ENCODE assay signal across 8 mouse cellular contexts in genomic region chr10:39534324-39535026, GRCm38 (mm10).
DNase-seq lines count a peak whose midpoint lies in the region; ATAC-seq and TF ChIP-seq lines count a peak whose summit lies in the region.

No protein-coding gene starts in this region.

- H3K27ac ChIP-seq in hindbrain, embryonic 12.5 days, result peak overlapping the region; percentile 83
- peak overlapping the region; percentile 92 for H3K27ac ChIP-seq in limb, embryonic 12.5 days
- H3K27ac ChIP-seq in small intestine, adult 2 months (ENCODE audit: insufficient read depth, low read depth, low read length), result peak overlapping the region; percentile 17; the same call in 1 of the 2 replicates

- TF ChIP-seq CTCF in E14TG2a.4 (conservative IDR thresholded peaks at IDR 0.05; ENCODE audit: low read length), result no peak
- no peak for TF ChIP-seq CTCF in small intestine, adult 2 months (IDR thresholded peaks at IDR 0.05; ENCODE audit: extremely low read depth, insufficient read length, insufficient replicate concordance, low read depth, low read length)

- peak overlapping the region; percentile 32 for H3K9ac ChIP-seq in hindbrain, embryonic 12.5 days
- H3K9ac ChIP-seq in limb, embryonic 12.5 days (replicated peaks), result no peak overlapping the region; the same call in 1 of the 2 replicates

- H3K27me3 ChIP-seq in E14TG2a.4 (ENCODE audit: insufficient read depth, low read length), result no peaks in the 10 kb centered on the region
- H3K27me3 ChIP-seq in hindbrain, embryonic 12.5 days, result no peaks in the 10 kb centered on the region
- no peaks in the 10 kb centered on the region for H3K27me3 ChIP-seq in limb, embryonic 12.5 days
- no peaks in the 10 kb centered on the region for H3K27me3 ChIP-seq in small intestine, adult 2 months (ENCODE audit: control insufficient read depth, insufficient read depth, low read length)

- 48% methylated on average over 9 of the region's 9 CpGs for whole genome bisulfite sequencing in hindbrain, embryonic 12.5 days
- WGBS in limb, embryonic 12.5 days, result 33% methylated on average over 9 of the region's 9 CpGs
- WGBS in small intestine, adult 2 months, result 55% methylated on average over 9 of the region's 9 CpGs

- peaks cover 53% of the 10 kb centered on the region for H3K4me1 ChIP-seq in E14TG2a.4 (replicated peaks; ENCODE audit: low read depth, low read length)
- peaks cover 58% of the 10 kb centered on the region for H3K4me1 ChIP-seq in hindbrain, embryonic 12.5 days
- peaks cover 53% of the 10 kb centered on the region for H3K4me1 ChIP-seq in limb, embryonic 12.5 days (replicated peaks)
- H3K4me1 ChIP-seq in small intestine, adult 2 months (ENCODE audit: control insufficient read depth, insufficient read depth, insufficient read length, low read length), result peaks cover 6% of the 10 kb centered on the region

- H3K9me3 ChIP-seq in E14TG2a.4 (ENCODE audit: low read length), result no peaks in the 10 kb centered on the region
- no peaks in the 10 kb centered on the region for H3K9me3 ChIP-seq in hindbrain, embryonic 12.5 days (replicated peaks)
- H3K9me3 ChIP-seq in limb, embryonic 12.5 days, result no peaks in the 10 kb centered on the region

- no peaks in the 10 kb centered on the region for H3K36me3 ChIP-seq in E14TG2a.4 (ENCODE audit: insufficient read depth, low read length)
- 0 out of 2 replicates have a peak, but pooled peaks cover 12% of the 10 kb centered on the region for H3K36me3 ChIP-seq in hindbrain, embryonic 12.5 days
- H3K36me3 ChIP-seq in limb, embryonic 12.5 days, result peaks cover 3% of the 10 kb centered on the region; the same call in 1 of the 2 replicates
- no peaks in the 10 kb centered on the region for H3K36me3 ChIP-seq in small intestine, adult 2 months (ENCODE audit: control insufficient read depth, insufficient read depth, low read length)

- H3K4me2 ChIP-seq in hindbrain, embryonic 12.5 days (replicated peaks), result no peak overlapping the region
- H3K4me2 ChIP-seq in limb, embryonic 12.5 days, result peak overlapping the region; percentile 6; the same call in 1 of the 2 replicates

- peak overlapping the region; percentile 50 for H3K4me3 ChIP-seq in E14TG2a.4 (replicated peaks; ENCODE audit: low read length)
- no peak overlapping the region for H3K4me3 ChIP-seq in hindbrain, embryonic 12.5 days
- H3K4me3 ChIP-seq in limb, embryonic 12.5 days (replicated peaks), result no peak overlapping the region
- H3K4me3 ChIP-seq in small intestine, adult 2 months (ENCODE audit: low read depth, low read length), result no peak overlapping the region

- peak; percentile 59 for ATAC-seq in hindbrain, embryonic 12.5 days (ENCODE audit: low FRiP score)
- peak; percentile 66; the same call in 1 of the 2 replicates for ATAC-seq in limb, embryonic 12.5 days (ENCODE audit: insufficient number of reproducible peaks, insufficient read depth, low FRiP score, low TSS enrichment, low read depth)

- DNase-seq in R1 (ENCODE audit: low read depth, low spot score), result peak; percentile 61
- DNase-seq in T-cell, adult 2 months (ENCODE audit: low spot score), result no peak
- no peak for DNase-seq in urinary bladder, postnatal 14 days (ENCODE audit: low spot score)
- no peak for DNase-seq in spleen, postnatal 4 days (ENCODE audit: low spot score in 2 of 2)

- TF ChIP-seq POLR2A in small intestine, adult 2 months (IDR thresholded peaks at IDR 0.05; ENCODE audit: low read depth, low read length), result no peak

Comparison
In these comparisons a context has a peak if more than half of its experiments do, and no peak if none do; other contexts are left out.
1. H3K27ac ChIP-seq: peak in every context shown above with its lines; median percentile 92 in limb, embryonic 12.5 days; 83 in hindbrain, embryonic 12.5 days; 17 in small intestine, adult 2 months.